Mouse (Mus musculus): Measurements from ENCODE around the gene Rhbdl3. TPM values are rescaled to one million over a fixed set of nuclear protein-coding genes. Genes with fewer than 3 reads are reported as not detected.

Rhbdl3 gene
- polyA plus RNA-seq (2012; rRNA removed) = 5.1 and 5.9 TPM in 2 replicates

GRCm38 (mm10) chr11:80300551-80301315 lies at the start of gene Rhbdl3:
Gene Rhbdl3 (plus strand): TSS chr11:80300912.

GRCm38 (mm10) chr11:80377712-80378451 lies 77.2 kb downstream of the Rhbdl3 start, which contains the start of gene 5730455P16Rik:
Gene 5730455P16Rik (minus strand): TSS chr11:80378034.

GRCm38 (mm10) chr11:80383019-80383625 lies 82.4 kb downstream of the Rhbdl3 start, which contains the start of gene Zfp207:
Gene Zfp207 (plus strand): TSS chr11:80383279.

Other genes with a start within 250 kb of the Rhbdl3 start
- 5.2 and 5.8 TPM in 2 replicates for gene Crlf3, start 219.9 kb upstream of the Rhbdl3 start, polyA plus RNA-seq (2012; rRNA removed)
- gene Atad5, start 211.5 kb upstream of the Rhbdl3 start, polyA plus RNA-seq (2012; rRNA removed) = 0.35 and 0.36 TPM in 2 replicates
- gene Tefm, start 158.7 kb upstream of the Rhbdl3 start, polyA plus RNA-seq (2012; rRNA removed) = 2.5 and 3.3 TPM in 2 replicates
- gene Adap2, start 146.8 kb upstream of the Rhbdl3 start, polyA plus RNA-seq (2012; rRNA removed) = 6.4 and 8.2 TPM in 2 replicates
- 6.6 and 7.1 TPM in 2 replicates for gene Rnf135, start 117.1 kb upstream of the Rhbdl3 start, polyA plus RNA-seq (2012; rRNA removed)
- gene Rhot1, start 91.9 kb upstream of the Rhbdl3 start, polyA plus RNA-seq (2012; rRNA removed) = 4.0 and 5.0 TPM in 2 replicates
- 2.2 and 3.4 TPM in 2 replicates for gene 5730455P16Rik, start 77.1 kb downstream of the Rhbdl3 start, polyA plus RNA-seq (2012; rRNA removed)
- 58.5 and 58.9 TPM in 2 replicates for gene Zfp207, start 82.4 kb downstream of the Rhbdl3 start, polyA plus RNA-seq (2012; rRNA removed)
- gene Psmd11, start 127.7 kb downstream of the Rhbdl3 start, polyA plus RNA-seq (2012; rRNA removed) = 26.5 and 29.8 TPM in 2 replicates
- gene Cdk5r1, start 176.1 kb downstream of the Rhbdl3 start, polyA plus RNA-seq (2012; rRNA removed) = 0.66 and 0.98 TPM in 2 replicates

Measured in colon, adult 2 months (tissue).